Mouse (Mus musculus) mature B cell (primary cell): ENCODE results near the gene Syt8.

ENCODE experiments used
- in situ Hi-C: fragments of 300-500 bp; cut with MboI; formaldehyde crosslinking; loops from 2 replicates; pipeline ENCODE4 v1.14.3; 2019

The Syt8 gene

GRCm38 (mm10) chr7:142474799-142475198, 40.1 kb downstream of the Syt8 start:
- in situ Hi-C loops = no loop called here

- in situ Hi-C loops = no loop called here
Measured at GRCm38 (mm10) chr7:142475641-142476040, 41.0 kb downstream of the Syt8 start.

GRCm38 (mm10) chr7:142476271-142476670, 41.6 kb downstream of the Syt8 start:
- in situ Hi-C loops = no loop called here

- in situ Hi-C loops = no loop called here
Measured at GRCm38 (mm10) chr7:142476795-142477452, 42.3 kb downstream of the Syt8 start.

- in situ Hi-C loops = no loop called here
Measured at GRCm38 (mm10) chr7:142478001-142478400, 43.4 kb downstream of the Syt8 start.

- in situ Hi-C loops = no loop called here
Measured at GRCm38 (mm10) chr7:142478574-142478973, 43.9 kb downstream of the Syt8 start.

GRCm38 (mm10) chr7:142479307-142479706, 44.7 kb downstream of the Syt8 start:
- in situ Hi-C loops = no loop called here

- in situ Hi-C loops = no loop called here
Measured at GRCm38 (mm10) chr7:142479886-142480285, 45.2 kb downstream of the Syt8 start.

- in situ Hi-C loops = no loop called here
Measured at GRCm38 (mm10) chr7:142480661-142481060, 46.0 kb downstream of the Syt8 start.

- in situ Hi-C loops = no loop called here
Measured at GRCm38 (mm10) chr7:142481186-142481567, 46.5 kb downstream of the Syt8 start.

GRCm38 (mm10) chr7:142481568-142482255, 47.1 kb downstream of the Syt8 start:
- in situ Hi-C loops = no loop called here

GRCm38 (mm10) chr7:142482256-142482609, 47.6 kb downstream of the Syt8 start:
- in situ Hi-C loops = no loop called here

GRCm38 (mm10) chr7:142483136-142483535, 48.5 kb downstream of the Syt8 start:
- in situ Hi-C loops = no loop called here

GRCm38 (mm10) chr7:142484780-142485179, 50.1 kb downstream of the Syt8 start:
- in situ Hi-C loops = no loop called here

GRCm38 (mm10) chr7:142486751-142487162, 52.1 kb downstream of the Syt8 start:
- in situ Hi-C loops = no loop called here

- in situ Hi-C loops = no loop called here
Measured at GRCm38 (mm10) chr7:142487341-142487859, 52.8 kb downstream of the Syt8 start.

- in situ Hi-C loops = no loop called here
Measured at GRCm38 (mm10) chr7:142488053-142488452, 53.4 kb downstream of the Syt8 start.
